ENCODE assay signal across 8 mouse cellular contexts in the genomic region with DNA sequence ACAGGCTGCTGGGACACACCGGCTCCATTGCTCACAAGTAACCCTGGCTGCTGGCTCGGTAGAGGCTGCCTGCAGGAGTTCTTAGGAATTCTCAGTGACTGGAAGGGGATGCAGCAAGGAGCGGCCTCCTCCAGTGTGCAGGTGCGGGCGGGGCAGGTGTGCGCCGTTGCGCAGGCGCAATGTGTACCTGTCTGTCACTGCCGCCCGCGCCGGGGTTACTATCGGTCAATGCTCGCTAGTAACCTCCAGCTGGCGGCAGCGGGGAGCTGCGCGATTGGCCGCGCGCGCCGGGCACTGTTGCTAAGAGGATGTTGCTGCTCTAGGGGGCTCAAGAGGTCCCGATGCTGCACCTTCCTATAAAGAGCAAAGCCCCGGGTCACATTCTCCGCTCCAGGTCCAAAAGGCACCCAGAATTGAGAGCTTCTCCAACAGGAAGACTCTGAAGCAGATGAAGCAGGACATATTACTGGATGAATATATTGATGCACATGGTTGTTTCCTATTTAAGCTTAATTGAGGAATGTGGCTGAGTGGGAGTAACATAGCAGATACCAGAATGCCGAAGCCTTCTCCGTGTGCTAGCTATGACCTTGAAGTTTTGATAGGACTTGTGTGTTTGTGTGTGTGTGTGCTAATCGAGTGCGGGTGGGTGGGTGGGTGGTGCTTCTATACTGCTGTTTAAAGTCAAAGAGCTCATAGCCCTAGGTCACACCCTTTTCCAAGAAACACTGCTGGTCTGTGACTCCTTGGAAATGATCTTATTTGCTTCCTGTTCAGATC. TPM values are rescaled to one million over a fixed set of nuclear protein-coding genes. Genes with fewer than 3 reads are reported as not detected.
DNase-seq lines count a peak whose midpoint lies in the region; ATAC-seq and TF ChIP-seq lines count a peak whose summit lies in the region.

No protein-coding gene starts in this region.

- peaks cover 24% of the 10 kb centered on the region for H3K36me3 ChIP-seq in megakaryocyte, embryonic 14.5 days (replicated peaks; ENCODE audit: low read length)

- DNase-seq in gastrocnemius, postnatal 14 days = peak; percentile 69
- peak; percentile 57 to 90 for DNase-seq in left cerebral cortex, postnatal 10 days (ENCODE audit: extremely low spot score in 1 of 2, low spot score in 2 of 2)
- peak; percentile 84 for DNase-seq in right cerebral cortex, postnatal 14 days
- peak; percentile 73 to 74 for DNase-seq in urinary bladder, postnatal 4 days (ENCODE audit: low spot score in 2 of 2)

- TF ChIP-seq POLR2A in cortical plate, adult 2 months (IDR thresholded peaks at IDR 0.05; ENCODE audit: extremely low read depth, insufficient read depth, low read length) = 0 out of 2 replicates have a peak, but pooled peaks have one; percentile 6

- H3K9me3 ChIP-seq in megakaryocyte, embryonic 14.5 days = no peaks in the 10 kb centered on the region

- ATAC-seq in activated CD4-positive, CD25-positive, alpha-beta regulatory T cell, adult 4 months = peak; percentile 51
- ATAC-seq in inflammation-experienced regulatory T-cells, adult 6 months = peak; percentile 57

- peak overlapping the region; percentile 76 for H3K27ac ChIP-seq in cortical plate, adult 2 months (ENCODE audit: insufficient read depth, low read length)

- intact Hi-C loops in gastrocnemius, postnatal 14 days (cut with DNase I; ENCODE audit: low total_unique reads) = no loop called here
- intact Hi-C loops in left cerebral cortex, postnatal 10 days (cut with DNase I) = no loop called here

- 0 out of 2 replicates have a peak overlapping the region, but pooled peaks have one; percentile 5 for H3K4me3 ChIP-seq in cortical plate, adult 2 months (ENCODE audit: insufficient read depth, low read length)
- peak overlapping the region; percentile 87 for H3K4me3 ChIP-seq in megakaryocyte, embryonic 14.5 days (replicated peaks)

- H3K27me3 ChIP-seq in megakaryocyte, embryonic 14.5 days (replicated peaks) = peaks cover 3% of the 10 kb centered on the region

- peaks cover 9% of the 10 kb centered on the region for H3K4me1 ChIP-seq in cortical plate, adult 2 months (ENCODE audit: control insufficient read depth, insufficient read depth, low read length)
- peaks cover 93% of the 10 kb centered on the region for H3K4me1 ChIP-seq in megakaryocyte, embryonic 14.5 days

- no peak for TF ChIP-seq CTCF in cortical plate, adult 2 months (IDR thresholded peaks at IDR 0.05; ENCODE audit: extremely low read depth, insufficient read depth, low read length)

RNA-seq across cellular contexts. Expression of a gene that starts 16.0 kb away (rescaled TPM):
- polyA plus RNA-seq in activated CD4-positive, CD25-positive, alpha-beta regulatory T cell, adult 4 months (2017; shearing (Covaris generic)) = 100 to 1,000 TPM; 104 to 116 TPM
- polyA plus RNA-seq in cortical plate, adult 2 months (2012; rRNA removed) = 27.8 and 29.8 TPM in 2 replicates
- total RNA-seq in gastrocnemius, postnatal 14 days (2021) = 1 to 10 TPM; 4.9 to 6.6 TPM
- polyA plus RNA-seq in inflammation-experienced regulatory T-cells, adult 6 months (2017; shearing (Covaris generic)) = 100 to 1,000 TPM in 1 of 3 experiments, 10 to 100 TPM in 2; 67.1 to 113 (median 95.6) TPM
- total RNA-seq in left cerebral cortex, postnatal 10 days (2021) = 10 to 100 TPM; 26.4 to 33.2 TPM
- polyA plus RNA-seq in megakaryocyte, embryonic 14.5 days (2012; ENCODE audit: insufficient read depth, low replicate concordance) = 5.5 and 7.8 TPM in 2 replicates

RNA-seq across cellular contexts. Expression of a gene that starts 56.0 kb away (rescaled TPM):
- not detected for polyA plus RNA-seq in activated CD4-positive, CD25-positive, alpha-beta regulatory T cell, adult 4 months (2017; shearing (Covaris generic))
- polyA plus RNA-seq in cortical plate, adult 2 months (2012; rRNA removed) = not detected in 2 replicates
- total RNA-seq in gastrocnemius, postnatal 14 days (2021) = not detected
- polyA plus RNA-seq in inflammation-experienced regulatory T-cells, adult 6 months (2017; shearing (Covaris generic)) = not detected
- total RNA-seq in left cerebral cortex, postnatal 10 days (2021) = not detected
- polyA plus RNA-seq in megakaryocyte, embryonic 14.5 days (2012; ENCODE audit: insufficient read depth, low replicate concordance) = not detected in 2 replicates

Comparison
In these comparisons a context has a peak if more than half of its experiments do, and no peak if none do; other contexts are left out.
1. Peak in every context shown above with its lines: DNase-seq, ATAC-seq, H3K4me3 ChIP-seq and H3K27ac ChIP-seq.